In the genomic region with DNA sequence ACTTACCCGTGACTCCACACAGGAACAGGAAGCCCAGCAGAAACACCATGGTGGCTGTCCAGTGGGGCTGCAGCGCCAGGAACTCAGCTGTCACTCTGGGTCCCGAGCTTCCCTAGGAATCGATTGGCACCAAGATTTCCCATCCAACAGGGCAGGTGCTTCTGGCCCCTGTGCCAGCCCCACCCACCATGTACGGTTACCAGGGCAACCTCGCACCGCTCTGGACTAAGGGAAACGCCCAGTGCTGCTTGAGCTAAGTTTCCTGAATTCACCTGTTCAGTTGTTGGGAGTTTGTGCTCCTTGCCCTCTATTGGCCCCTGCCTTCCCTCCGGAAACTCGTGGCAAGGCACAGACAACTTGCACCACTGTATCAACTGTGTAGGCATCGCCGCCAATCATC, we compare ENCODE assay signal across 28 mouse cellular contexts. TPM values are rescaled to one million over a fixed set of nuclear protein-coding genes. Genes with fewer than 3 reads are reported as not detected.
DNase-seq lines count a peak whose midpoint lies in the region.
"Had no signal": no experiment of that assay in that cellular context is flagged by ENCODE, and none has a peak within 500 bp of the region (broad histone marks: within the 10 kb centered on the region; RNA-seq: fewer than 3 reads in every experiment).

A gene (minus strand): TSS at position 141 of the 400 bp plus-strand sequence.

- 45% methylated on average over 12 of the region's 12 CpGs for WGBS in large intestine, adult 2 months

- DNase-seq in lung, postnatal 10 days = peak; percentile 3
- DNase-seq in lung, postnatal 14 days = no peak
- peak; percentile 48 for DNase-seq in R1 (ENCODE audit: low read depth, low spot score)
- DNase-seq in large intestine, adult 2 months (ENCODE audit: low read depth, low spot score) = no peak
- DNase-seq in cerebellum, adult 11 months = no peak
- no peak for DNase-seq in left cerebral cortex, postnatal 14 days (ENCODE audit: low spot score in 2 of 2)
- DNase-seq in spleen, adult 12 weeks (ENCODE audit: low spot score) = no peak
- DNase-seq: adrenal gland, postnatal 10 days; B cell, adult 2 months; cerebellum, adult 8-10 months; cerebellum, postnatal 36 days; embryo, embryonic 11 days; heart, postnatal 10 days; kidney, adult 18-20 months; lung, adult 18-20 months; right cerebral cortex, postnatal 14 days had no signal

- intact Hi-C loops in left cerebral cortex, postnatal 14 days (cut with DNase I) = no loop called here

RNA-seq across cellular contexts. Expression of the gene that starts here (rescaled TPM):
- polyA plus RNA-seq in large intestine, adult 2 months (2012; rRNA removed) = 298 and 304 TPM in 2 replicates
- not detected for total RNA-seq in left cerebral cortex, postnatal 14 days (2021)
- total RNA-seq: adrenal gland, postnatal 10 days; CH12.LX; gastrocnemius, adult 8-10 months; granulocyte monocyte progenitor cell, adult 5-6 weeks; heart, postnatal 10 days; hindbrain, postnatal 0 days; liver, adult 2 months had no signal
- polyA plus RNA-seq: embryonic facial prominence, embryonic 13.5 days; erythroblast, embryonic 14.5 days; forebrain, embryonic 14.5 days; hindbrain, embryonic 10.5 days; limb, embryonic 11.5 days; liver, adult 2 months; neural tube, embryonic 12.5 days; thymus, postnatal 0 days had no signal

Comparison
In these comparisons a context has a peak if more than half of its experiments do, and no peak if none do; other contexts are left out.
1. DNase-seq: peak in lung, postnatal 10 days (single experiment) and R1 (single experiment); none in lung, postnatal 14 days (single experiment), large intestine, adult 2 months (single experiment), cerebellum, adult 11 months (single experiment), left cerebral cortex, postnatal 14 days (0 of 2) and spleen, adult 12 weeks (single experiment).